Mouse (Mus musculus) bone marrow macrophage, adult 2 months (primary cell): ENCODE data around the gene Plpp1.

Experiments
- CTCF ChIP-seq: IDR thresholded peaks from 2 replicates; pipeline ENCODE4 v1.5.1; 2012; ENCODE audit warnings: low read depth, mild to moderate bottlenecking, low read length, moderate library complexity
- POLR2A ChIP-seq: IDR thresholded peaks from 2 replicates; pipeline ENCODE4 v1.6.1; 2012; ENCODE audit warnings: mild to moderate bottlenecking, low read depth, low read length, borderline replicate concordance

GRCm38 (mm10) chr13:112791906-112792305, 8.7 kb upstream of the Plpp1 start:
- TF ChIP-seq POLR2A, result no peak
- no peak for TF ChIP-seq CTCF
